Mouse (Mus musculus): ENCODE results near the gene Ilkap. TPM values are rescaled to one million over a fixed set of nuclear protein-coding genes. Genes with fewer than 3 reads are reported as not detected.

Gene Ilkap
- total and polyA plus RNA-seq, 3 experiments = 36.6 to 49.0 (median 47.3) TPM

DNA sequence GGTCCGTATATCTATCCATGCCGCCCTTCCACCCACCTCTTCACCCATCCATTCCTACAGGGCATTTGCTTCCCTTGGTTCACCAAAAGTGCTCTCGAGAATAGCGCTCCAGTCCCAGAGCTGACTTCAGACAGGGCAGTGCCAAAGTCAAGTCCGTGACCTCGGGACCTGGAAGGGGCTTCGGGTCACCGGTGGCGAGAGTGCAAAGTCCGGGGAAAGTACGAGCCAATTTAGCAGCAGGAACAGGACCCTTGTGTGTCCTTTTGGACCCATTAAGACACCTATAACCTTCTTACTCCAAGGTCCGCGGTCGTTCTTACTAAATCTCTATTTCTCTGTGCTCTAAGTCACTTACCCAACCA lies 14.9 kb upstream of the Ilkap start:
- peaks cover 5% of the 10 kb centered on the region for H3K4me1 ChIP-seq (ENCODE audit: control insufficient read depth, insufficient read depth, low read length)
- intact Hi-C loops (cut with DNase I) = loop anchor here (2.0 kb wide), 1 partner anchor 15 kb away; the partner anchor contains the start of gene Ilkap
- H3K27me3 ChIP-seq (ENCODE audit: control insufficient read depth, insufficient read depth, low read length) = no peaks in the 10 kb centered on the region
- peak overlapping the region; percentile 78 for H3K4me3 ChIP-seq
- H3K36me3 ChIP-seq (ENCODE audit: control insufficient read depth, insufficient read depth, low read length) = no peaks in the 10 kb centered on the region
- H3K27ac ChIP-seq = peak overlapping the region; percentile 89
- no peak for TF ChIP-seq CTCF (IDR thresholded peaks at IDR 0.05)
- no peak for TF ChIP-seq EP300 (IDR thresholded peaks at IDR 0.05; ENCODE audit: insufficient read depth, low read depth, low read length)
- TF ChIP-seq POLR2A (IDR thresholded peaks at IDR 0.05; ENCODE audit: insufficient read depth, low read depth, low read length) = no peak
- no peaks in the 10 kb centered on the region for H3K79me2 ChIP-seq (replicated peaks; ENCODE audit: control insufficient read depth, insufficient read depth, low read length)
- DNase-seq = no peak
- peak overlapping the region; percentile 75 for H3K9ac ChIP-seq (ENCODE audit: low read depth, low read length)
- 1% methylated on average over 14 of the region's 14 CpGs for WGBS

DNA sequence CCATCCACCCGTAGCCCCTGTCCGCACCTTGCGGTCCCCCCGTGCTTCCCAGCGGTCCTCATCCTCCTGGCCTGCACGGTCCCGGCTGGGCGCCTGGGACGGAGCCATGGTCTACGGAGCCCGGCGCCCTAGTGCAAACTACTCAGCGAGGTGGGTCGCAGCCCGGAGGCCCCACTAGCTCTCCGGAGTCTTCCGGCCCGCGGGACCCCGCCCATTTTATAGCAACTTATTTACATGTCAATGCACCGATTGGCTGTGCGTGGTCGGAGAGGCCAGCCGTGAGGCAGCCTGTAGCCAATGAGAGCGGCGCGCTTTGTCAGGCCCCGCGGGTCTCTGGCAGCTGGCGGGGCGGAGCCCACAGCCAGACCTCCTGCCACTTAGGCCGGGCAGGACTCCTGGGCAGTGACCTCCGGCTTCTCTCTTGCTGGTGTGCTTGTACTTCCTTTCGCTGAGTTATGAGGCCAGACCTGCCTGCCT lies 14.5 kb upstream of the Ilkap start:
- TF ChIP-seq POLR2A (IDR thresholded peaks at IDR 0.05; ENCODE audit: insufficient read depth, low read depth, low read length) = peak; percentile 94
- TF ChIP-seq CTCF (IDR thresholded peaks at IDR 0.05) = no peak
- H3K27ac ChIP-seq = peak overlapping the region; percentile 89
- intact Hi-C loops (cut with DNase I) = loop anchor here (2.0 kb wide), 1 partner anchor 14 kb away; the partner anchor contains the start of gene Ilkap
- peak; percentile 92 to 97 for DNase-seq
- peaks cover 5% of the 10 kb centered on the region for H3K4me1 ChIP-seq (ENCODE audit: control insufficient read depth, insufficient read depth, low read length)
- H3K27me3 ChIP-seq (ENCODE audit: control insufficient read depth, insufficient read depth, low read length) = no peaks in the 10 kb centered on the region
- under 1% methylated on average over 34 of the region's 34 CpGs for WGBS
- peak overlapping the region; percentile 86 for H3K9ac ChIP-seq (ENCODE audit: low read depth, low read length)
- no peaks in the 10 kb centered on the region for H3K79me2 ChIP-seq (replicated peaks; ENCODE audit: control insufficient read depth, insufficient read depth, low read length)
- H3K4me3 ChIP-seq = peak overlapping the region; percentile 78
- H3K36me3 ChIP-seq (ENCODE audit: control insufficient read depth, insufficient read depth, low read length) = no peaks in the 10 kb centered on the region

DNA sequence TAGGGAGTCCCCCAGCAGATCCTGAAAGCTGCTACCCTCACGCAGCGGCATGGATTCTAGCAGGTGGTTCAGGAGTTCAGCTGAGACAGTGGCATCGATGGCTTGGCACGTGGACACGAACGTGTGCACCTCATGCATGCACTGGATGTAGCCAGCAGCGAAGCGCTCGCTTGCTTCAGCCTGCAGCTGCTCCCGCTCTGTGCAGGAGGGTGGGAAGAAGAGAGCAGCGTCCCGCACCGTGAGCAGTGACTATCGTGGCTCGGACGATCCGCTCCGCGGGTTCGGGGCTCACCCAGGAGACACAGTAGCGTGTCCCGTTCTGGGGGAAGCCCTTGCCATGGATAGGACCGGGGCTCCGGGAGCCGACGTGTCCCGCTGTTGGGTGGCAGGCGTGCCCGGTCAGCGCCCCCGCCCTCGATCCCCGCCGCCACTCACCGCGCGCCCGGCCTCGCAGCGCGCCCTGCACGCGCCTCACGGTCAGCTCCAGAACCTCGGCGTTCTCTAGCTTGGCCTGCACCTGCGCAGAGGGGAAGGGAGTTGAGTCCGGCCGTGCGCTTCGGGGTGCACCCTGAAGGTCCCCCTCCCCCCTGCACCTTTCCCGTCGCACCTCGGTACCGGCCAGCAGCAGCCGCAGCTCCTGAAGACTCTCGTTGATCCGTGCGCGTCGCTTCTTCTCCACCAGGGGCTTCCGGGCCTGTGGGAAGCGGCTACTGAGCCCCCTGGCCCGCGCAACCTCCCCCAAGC lies 13.8 kb upstream of the Ilkap start:
- H3K79me2 ChIP-seq (replicated peaks; ENCODE audit: control insufficient read depth, insufficient read depth, low read length) = no peaks in the 10 kb centered on the region
- no peaks in the 10 kb centered on the region for H3K36me3 ChIP-seq (ENCODE audit: control insufficient read depth, insufficient read depth, low read length)
- DNase-seq = no peak
- WGBS = 10% methylated on average over 64 of the region's 65 CpGs
- H3K9ac ChIP-seq (ENCODE audit: low read depth, low read length) = peak overlapping the region; percentile 86
- no peak for TF ChIP-seq POLR2A (IDR thresholded peaks at IDR 0.05; ENCODE audit: insufficient read depth, low read depth, low read length)
- peak overlapping the region; percentile 89 for H3K27ac ChIP-seq
- H3K4me1 ChIP-seq (ENCODE audit: control insufficient read depth, insufficient read depth, low read length) = peaks cover 5% of the 10 kb centered on the region
- H3K4me3 ChIP-seq = peak overlapping the region; percentile 78
- no peaks in the 10 kb centered on the region for H3K27me3 ChIP-seq (ENCODE audit: control insufficient read depth, insufficient read depth, low read length)
- intact Hi-C loops (cut with DNase I) = loop anchor here (2.0 kb wide), 1 partner anchor 14 kb away; the partner anchor contains the start of gene Ilkap

DNA sequence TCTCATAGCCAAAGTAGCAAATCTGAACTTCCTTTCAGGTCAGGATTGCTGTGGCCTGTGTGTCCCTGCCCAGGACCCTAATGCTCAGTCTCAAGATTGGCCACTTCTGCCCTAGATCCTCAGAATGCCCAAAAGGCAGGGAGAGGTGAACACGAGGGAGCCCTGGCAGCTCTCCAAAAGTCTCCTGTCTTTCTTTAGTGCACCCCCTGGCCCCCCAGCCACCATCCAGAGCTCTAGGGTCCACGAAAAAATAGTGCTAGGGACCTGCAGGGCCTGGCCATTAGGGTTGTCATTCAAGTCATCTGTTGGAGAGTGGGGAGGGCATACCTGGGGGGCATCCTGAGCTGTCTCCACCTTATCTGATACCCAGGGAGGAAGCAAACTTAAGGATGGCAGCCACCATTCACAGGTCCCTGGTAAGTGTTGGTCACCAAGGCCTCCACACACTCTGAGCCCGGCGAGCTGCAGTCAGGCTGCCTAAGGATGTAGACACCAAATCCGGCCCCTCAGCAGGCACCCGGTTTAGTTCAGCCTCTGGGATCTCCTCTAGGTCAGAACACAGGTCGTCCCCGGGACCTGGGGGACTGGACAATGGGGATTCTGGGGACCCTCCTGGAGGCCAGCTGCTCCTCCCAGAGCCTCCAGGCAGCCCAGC lies 13.1 kb upstream of the Ilkap start:
- 82% methylated on average over 8 of the region's 8 CpGs for WGBS
- no peak overlapping the region for H3K4me3 ChIP-seq
- no peak overlapping the region for H3K27ac ChIP-seq
- TF ChIP-seq POLR2A (IDR thresholded peaks at IDR 0.05; ENCODE audit: insufficient read depth, low read depth, low read length) (no peak), EP300 (IDR thresholded peaks at IDR 0.05; ENCODE audit: insufficient read depth, low read depth, low read length) (no peak), CTCF (IDR thresholded peaks at IDR 0.05) (no peak)
- no peak overlapping the region for H3K9ac ChIP-seq (ENCODE audit: low read depth, low read length)
- no peaks in the 10 kb centered on the region for H3K79me2 ChIP-seq (replicated peaks; ENCODE audit: control insufficient read depth, insufficient read depth, low read length)
- H3K27me3 ChIP-seq (ENCODE audit: control insufficient read depth, insufficient read depth, low read length) = no peaks in the 10 kb centered on the region
- DNase-seq = no peak
- H3K4me1 ChIP-seq (ENCODE audit: control insufficient read depth, insufficient read depth, low read length) = peaks cover 5% of the 10 kb centered on the region
- intact Hi-C loops (cut with DNase I) = loop anchor here (2.0 kb wide), 1 partner anchor 13 kb away; the partner anchor contains the start of gene Ilkap
- H3K36me3 ChIP-seq (ENCODE audit: control insufficient read depth, insufficient read depth, low read length) = no peaks in the 10 kb centered on the region

- WGBS = 65% methylated on average over 4 of the region's 4 CpGs
- no peaks in the 10 kb centered on the region for H3K27me3 ChIP-seq (ENCODE audit: control insufficient read depth, insufficient read depth, low read length)
- no peaks in the 10 kb centered on the region for H3K79me2 ChIP-seq (replicated peaks; ENCODE audit: control insufficient read depth, insufficient read depth, low read length)
- TF ChIP-seq CTCF (IDR thresholded peaks at IDR 0.05) (no peak), EP300 (IDR thresholded peaks at IDR 0.05; ENCODE audit: insufficient read depth, low read depth, low read length) (no peak), POLR2A (IDR thresholded peaks at IDR 0.05; ENCODE audit: insufficient read depth, low read depth, low read length) (no peak)
- H3K27ac ChIP-seq = no peak overlapping the region
- H3K9ac ChIP-seq (ENCODE audit: low read depth, low read length) = no peak overlapping the region
- H3K36me3 ChIP-seq (ENCODE audit: control insufficient read depth, insufficient read depth, low read length) = no peaks in the 10 kb centered on the region
- no peak for DNase-seq
- H3K4me3 ChIP-seq = no peak overlapping the region
- intact Hi-C loops (cut with DNase I) = no loop called here
- peaks cover 2% of the 10 kb centered on the region for H3K4me1 ChIP-seq (ENCODE audit: control insufficient read depth, insufficient read depth, low read length)
Measured at GRCm38 (mm10) chr1:91407819-91408218, 9.2 kb upstream of the Ilkap start.

All from heart, adult 2 months (tissue).